Mouse (Mus musculus) natural killer cell, adult 2 months (primary cell): ENCODE results near the gene Tle4.
"Not testable (repeated sequence)": the region's sequence is repeated elsewhere in the genome, so short reads cannot be mapped to it uniquely, and the experiment has no call there.

Experiments
- DNase-seq, 2 experiments: peaks; one replicate each; pipeline ENCODE4 v3.0.0; 2022; ENCODE audit warnings: low spot score in 2 of 2

Gene Tle4

DNA sequence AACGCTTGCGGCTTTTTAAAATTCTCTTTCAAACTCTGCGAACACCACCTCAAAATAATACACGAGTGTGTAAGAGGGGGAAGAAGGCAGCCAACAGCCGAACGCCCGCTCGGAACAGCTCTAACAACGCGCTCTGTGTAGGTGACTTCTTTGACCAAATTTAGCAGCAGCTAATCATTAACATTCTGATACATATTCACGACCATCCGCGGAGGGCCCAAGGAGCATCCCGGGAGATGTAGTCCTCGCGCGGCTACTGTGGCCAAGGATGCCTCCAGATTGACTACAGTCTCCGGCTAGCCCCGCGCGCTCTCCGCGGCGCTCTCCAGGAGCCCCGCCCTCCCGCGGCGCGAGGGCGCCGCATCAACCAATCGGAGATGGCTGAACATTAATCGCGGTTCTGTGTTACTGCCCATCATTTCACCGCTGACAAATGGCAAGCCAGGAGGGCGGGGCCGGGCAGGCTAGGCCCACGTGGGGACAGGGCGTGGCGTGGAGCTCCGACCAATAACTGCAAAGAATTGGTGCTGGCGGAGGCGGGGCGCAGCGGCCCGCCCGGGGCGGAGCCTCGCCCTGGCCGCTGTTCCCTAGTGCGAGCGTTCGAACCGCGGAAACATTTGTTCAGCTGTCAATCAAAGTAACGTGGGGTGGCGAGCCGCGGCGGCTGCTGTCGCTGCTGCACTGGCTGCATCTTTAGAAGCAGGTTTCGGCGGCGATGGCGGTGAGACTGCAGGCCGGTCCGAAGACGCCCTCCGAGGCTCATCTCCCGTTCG lies at the start of gene Tle4:
Tle4 (minus strand) TSS at position 135 of the 773 bp plus-strand sequence.
- peak; percentile 100 for DNase-seq

DNA sequence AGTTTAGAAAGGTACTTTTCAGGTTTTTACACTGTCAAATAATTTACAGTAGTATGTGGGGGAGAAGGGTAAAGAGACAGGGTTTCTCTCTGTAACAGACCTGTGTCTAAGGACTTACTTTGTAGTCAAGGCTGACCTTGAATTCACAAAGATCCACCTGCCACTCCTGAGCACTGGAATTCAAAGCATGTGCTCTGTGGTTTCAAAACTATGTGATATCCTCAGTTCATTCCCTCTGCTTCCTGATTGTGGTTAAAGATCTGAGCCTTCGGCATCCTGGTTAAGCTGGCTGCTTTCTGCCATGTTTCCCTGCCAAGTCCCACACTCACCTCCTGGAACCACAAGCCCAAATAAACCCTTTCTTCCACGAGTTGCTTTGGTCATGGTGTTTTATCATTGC lies 47.8 kb upstream of the Tle4 start:
- DNase-seq = no peak

DNA sequence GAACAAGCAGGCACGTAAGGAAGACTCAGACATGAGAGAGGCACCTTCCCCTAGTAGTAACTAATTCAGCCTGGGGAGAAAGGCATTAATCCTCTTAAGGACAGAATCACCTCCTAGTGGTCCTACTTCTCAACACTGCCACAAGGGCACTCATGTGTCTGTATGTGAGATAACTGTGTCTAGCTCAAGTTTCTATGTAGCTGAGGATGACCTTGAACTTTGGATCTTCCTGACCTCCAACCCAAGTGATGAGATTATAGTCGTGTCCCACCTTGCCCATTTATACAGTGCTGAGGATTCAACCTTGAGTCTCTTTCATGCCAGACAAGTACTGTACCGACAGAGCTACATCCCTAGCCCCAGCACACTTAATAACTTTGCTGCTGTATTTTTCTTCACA lies 46.9 kb upstream of the Tle4 start:
- no peak for DNase-seq

DNA sequence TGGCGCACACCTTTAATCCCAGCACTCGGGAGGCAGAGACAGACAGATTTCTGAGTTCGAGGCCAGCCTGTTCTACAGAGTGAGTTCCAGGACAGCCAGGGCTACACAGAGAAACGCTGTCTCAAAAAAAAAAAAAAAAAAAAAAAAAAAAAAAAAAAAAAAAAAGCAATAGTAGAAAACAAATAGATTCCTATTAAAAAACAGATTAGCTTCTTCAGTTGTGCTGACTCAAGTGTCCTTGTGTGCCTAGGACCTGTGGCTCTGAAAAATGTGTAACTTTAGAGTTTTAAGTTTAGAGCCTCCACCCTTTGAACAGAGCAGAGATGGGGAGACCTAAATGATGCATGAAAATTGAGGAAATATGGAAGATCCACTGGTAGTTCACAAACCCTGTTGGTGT lies 45.2 kb upstream of the Tle4 start:
- not testable (repeated sequence) for DNase-seq

DNA sequence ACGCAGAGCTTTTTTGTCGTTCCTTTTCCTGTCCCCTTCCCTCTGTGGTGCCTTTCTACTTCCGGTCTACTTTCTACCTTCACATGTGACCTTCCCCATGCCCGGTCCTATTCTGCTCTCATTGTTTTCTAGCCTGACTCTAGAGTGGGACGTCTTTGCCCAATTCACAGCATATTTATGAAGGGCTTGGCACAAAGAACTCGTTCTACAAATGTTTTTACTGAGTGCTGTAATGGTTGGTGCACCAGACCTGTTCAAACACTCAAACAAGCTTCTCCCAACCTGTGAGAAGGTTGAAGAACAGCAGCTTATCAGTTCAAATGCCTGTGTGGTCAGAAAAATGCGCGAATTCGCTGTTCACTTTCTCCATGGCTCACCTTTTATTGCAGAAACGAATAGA lies 44.8 kb upstream of the Tle4 start:
- no peak for DNase-seq

DNA sequence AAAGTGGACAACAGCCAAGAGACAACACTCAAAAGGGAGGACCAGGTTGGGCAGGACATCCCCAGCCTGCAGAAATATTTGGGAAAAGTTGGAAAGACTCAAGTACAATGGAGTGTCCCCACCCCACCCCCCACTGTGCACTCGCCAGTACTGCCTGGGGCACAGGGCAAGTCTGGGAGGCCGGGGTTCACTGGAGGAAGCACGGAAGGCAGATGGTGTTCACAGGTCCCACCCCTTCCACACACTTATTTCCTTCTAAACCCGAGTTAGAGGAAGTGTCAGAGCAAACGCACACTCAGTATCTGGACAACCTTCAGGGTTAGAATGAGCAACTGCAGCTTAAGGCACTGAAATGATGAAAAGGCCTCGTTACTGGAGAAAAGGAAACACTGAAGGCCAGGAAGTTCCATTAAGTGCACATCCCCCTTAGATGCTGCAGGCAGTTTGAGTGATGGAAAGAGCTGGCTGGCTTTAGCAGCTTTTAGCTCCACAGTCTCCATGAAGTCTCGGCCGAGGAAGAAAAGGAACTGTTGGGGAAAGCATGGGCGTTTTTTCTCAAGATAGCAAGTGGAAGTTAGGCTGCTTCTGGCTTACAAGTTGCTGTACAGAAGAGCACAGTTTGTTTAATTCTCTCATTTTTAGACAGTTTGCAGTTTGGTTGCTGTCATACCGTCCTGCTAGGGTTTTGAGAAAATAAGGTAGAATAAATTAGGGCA lies 37.5 kb upstream of the Tle4 start:
- no peak for DNase-seq

DNA sequence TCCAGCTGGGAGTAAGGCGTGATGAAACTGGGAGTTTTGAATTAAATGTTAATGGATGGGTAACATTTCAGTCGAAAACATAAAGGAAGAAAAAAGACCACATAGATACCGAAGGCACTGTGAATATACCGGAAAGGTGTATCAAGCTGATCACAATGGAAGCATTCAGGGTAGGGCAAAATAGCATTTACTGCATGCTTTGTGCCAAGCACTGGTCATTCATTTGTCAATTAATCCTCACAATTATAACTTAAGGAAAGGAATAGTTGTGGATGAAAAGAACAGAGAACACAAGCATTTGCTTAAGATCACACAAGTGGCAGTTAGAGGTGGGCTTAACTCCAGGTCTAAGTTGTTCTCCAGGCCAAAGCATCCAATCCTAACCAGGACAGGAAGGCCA lies 25.5 kb upstream of the Tle4 start:
- no peak for DNase-seq

DNA sequence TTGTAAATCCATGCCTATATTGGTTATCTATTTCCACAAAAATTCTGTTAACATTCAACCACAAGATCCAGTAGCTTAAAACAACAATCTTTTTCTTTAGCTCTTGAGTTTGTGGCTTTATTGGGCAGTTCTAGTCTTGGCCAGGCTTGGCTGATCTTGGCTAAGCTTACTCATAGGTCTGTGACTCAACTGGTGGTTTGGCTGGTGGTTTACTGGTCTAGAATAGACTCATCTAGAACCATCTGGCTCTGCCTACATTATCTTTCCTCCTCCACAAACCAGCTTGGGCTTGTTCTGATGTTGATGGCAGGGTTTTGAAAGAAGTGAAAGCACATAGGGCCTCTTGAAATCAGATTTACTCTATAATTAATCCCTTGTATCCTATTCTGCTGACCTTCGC lies 22.7 kb upstream of the Tle4 start:
- peak; percentile 19 to 50 for DNase-seq

DNA sequence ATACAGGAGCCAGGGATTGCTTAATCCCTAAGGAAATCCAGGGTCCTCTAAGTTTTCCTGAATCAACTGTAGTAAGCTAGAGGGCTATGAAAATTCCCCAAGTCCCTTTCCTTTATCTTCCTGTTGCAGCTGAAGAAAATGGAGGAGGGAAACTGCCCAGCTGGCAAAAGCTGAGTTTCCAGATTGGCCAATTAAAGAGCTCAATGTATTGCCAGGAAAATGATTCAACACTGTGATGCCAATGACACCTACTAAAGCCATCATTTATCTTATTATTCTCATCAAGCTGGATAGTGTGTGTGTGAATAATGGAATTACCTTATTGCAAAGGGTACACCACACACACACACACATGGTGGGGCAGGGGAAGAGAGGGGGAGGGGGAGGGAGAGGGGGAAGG lies 22.0 kb upstream of the Tle4 start:
- no peak for DNase-seq

DNA sequence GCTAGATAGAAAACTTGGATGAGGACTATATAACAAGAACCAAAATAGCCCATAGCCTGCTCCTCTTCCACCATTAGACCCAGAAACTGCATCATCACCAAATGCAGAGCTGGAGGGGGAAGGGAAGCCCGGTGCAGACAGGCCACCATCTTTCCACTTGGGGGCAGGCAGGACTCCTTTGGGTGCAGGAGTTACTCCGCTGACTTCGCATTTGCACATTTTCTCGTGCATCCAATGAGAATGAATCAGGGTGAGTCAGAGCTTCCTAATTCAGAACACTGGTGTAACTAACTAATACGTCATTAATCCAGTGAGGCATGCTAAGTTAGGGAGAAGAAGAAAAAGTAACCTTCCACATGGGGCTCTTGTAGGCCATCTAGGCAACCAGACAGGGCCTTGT lies 17.0 kb upstream of the Tle4 start:
- no peak for DNase-seq

DNA sequence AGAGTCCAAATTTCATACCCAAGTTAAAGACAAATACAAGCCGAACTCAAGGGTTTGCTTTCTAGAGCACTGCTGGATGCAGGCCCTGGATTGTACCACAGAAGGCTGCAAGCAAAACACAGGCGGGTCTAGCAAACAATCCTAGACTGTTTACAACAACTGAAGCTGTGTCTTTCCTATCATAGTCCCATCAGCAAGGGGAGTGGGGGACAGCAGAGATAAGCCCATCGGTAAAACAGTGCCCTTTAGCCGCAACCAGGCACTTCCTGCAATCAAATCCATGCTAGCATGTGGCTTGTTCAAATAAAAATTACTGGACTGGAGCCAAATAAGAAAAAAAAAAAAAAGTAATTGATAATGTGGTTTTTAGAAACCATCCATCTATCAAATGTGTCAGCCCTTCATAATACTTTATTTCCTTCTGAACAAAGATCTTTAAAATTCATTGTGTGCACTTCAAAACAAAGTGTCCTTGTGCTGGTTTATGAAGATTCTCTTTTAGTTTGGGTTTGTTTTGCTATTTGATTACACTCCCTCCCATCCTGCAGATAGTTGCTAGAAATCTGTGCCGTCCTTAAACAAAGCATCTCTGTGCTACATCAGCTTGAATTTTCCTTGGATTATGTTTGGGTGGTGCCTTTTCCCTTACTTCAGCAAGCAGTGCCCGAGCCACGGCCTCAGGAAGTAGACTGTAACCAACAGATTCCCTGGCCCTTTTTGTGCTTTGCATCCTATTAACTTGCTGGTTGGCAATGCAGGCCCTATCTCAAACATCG lies 12.9 kb upstream of the Tle4 start:
- no peak for DNase-seq

DNA sequence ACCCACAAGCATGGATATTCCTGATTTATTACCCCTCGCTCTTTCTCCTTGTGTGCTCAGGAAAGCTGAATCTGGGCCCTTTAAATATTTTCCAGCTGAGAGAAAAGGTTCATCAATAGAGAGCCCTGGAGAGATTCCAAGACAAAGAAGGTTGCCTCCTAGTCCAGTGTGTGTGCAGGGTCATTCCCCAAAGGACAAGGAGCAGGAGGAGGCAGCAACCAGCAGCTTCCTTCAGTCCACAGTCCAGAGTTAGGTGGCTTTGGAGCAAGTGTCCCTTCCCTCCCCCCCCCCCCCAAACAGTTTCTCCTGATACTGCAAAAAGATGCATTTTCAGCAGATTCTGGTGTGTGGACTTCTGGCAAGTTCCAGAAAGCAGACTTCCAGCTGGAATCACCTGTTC lies 3.0 kb upstream of the Tle4 start:
- no peak for DNase-seq

DNA sequence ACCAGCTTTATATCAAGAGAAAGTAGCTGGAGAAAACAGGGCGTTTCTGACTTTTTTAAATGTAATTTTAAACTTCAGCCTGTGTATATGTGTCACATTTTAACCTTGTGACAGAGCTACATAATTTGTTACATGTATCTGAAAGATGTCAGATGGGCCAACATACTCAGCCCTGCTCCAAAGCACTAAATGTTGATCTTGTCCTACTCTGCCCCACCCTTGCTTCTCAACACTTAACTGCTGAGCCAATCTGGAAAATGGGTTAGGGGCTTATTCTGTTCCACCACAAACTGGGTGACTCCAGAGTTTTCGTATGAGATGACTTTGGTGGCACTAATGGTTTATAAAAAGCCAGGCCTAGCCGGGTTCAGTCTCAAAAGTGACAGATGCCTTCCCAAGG lies 2.5 kb upstream of the Tle4 start:
- DNase-seq = no peak

DNA sequence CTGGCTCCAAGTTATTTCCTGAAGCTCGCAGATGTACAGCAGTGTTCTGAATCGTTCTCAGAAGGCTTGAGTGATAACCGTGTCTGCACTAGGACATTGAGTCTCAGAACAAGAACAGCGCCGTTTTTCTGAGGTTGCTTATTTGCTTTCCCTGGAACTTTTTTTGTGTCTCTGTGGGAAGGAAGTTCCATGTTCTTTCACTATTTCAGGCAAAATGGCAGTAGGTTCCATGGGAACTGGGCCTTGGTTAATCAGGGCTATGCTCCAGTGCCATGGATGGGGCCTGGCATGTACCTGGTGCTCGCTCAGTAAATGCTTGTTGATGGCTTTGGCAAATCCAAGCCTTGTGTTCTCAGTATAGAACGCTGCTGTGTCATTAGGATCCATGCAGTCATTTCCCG lies 2.0 kb upstream of the Tle4 start:
- DNase-seq = no peak

DNA sequence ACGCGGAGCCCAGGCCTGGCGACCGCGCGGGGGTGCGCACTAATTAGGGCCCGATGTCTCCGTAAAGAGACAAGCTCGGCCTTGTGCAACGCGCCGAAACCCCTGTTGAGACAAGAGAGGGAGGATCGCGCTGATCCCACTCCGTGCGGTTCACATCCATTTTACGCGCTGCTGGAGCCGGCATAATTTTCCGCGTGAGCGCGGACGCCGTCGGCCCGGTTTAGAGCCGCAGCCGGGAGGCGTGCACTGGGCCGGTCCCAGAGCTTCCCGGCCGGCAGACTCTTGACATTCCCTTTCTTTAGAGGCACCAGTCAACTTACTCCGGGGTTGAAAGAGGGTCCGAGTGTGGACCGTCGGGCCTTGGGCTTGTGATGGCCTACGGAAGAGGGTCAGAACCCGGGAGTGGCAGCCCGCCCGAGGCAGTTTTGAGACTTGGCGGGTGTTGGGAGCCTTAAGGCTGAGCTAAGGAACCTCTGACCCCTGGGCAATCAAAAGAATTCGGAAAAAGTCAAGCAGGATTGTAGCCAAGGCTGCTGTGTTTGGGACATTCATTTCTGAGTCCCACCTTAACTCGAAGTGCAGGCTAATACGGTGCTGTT lies 938 bp upstream of the Tle4 start:
- no peak for DNase-seq

DNA sequence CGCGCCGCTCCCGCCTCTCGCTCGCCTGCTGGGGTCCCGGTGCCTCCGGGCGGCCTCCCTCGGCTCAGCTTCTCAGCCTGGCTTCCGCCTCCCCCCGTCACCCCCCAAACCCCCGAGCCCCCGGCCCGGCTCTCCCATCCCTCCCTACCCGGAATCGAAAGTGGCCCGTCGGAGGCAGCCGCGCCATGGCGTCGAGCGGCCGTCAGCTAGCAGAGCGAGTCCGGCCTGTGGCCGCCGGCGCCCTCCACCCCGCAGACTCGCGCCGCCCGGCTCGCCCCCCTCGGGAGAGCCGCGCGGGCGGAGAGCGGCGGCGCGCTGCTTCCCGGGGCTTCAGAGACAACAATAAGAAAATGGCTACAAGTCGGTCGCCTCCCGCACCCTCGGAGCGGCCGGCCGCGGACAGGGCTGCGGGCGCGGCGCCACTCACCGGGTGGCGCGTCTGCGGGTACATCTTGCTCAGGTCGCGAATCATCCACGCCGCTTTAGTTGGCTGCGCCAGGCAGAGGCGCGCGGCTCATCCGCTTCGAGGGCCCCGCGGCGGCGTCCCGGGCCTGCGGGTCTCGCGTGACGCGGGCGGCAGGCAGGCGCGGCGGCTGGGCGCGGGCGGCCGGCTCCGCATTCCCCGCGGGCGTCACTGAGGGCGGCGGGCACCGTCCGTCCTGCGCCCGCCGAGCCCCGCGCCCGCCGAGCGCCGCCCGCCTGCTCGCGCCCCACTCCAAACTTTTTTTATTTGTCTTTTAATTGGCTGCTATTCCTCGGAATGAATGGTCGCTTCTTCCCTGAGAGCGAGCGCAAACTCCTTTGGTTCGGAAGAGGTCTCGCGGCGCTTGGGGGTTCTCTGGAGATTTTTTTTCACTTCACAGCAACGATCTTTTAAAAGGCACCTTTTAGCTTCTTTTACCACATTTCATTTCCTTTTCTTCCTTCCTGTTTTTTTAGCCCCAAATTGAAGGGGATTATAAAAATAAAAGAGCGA lies 622 bp downstream of the Tle4 start:
- DNase-seq = peak; percentile 32 to 44

DNA sequence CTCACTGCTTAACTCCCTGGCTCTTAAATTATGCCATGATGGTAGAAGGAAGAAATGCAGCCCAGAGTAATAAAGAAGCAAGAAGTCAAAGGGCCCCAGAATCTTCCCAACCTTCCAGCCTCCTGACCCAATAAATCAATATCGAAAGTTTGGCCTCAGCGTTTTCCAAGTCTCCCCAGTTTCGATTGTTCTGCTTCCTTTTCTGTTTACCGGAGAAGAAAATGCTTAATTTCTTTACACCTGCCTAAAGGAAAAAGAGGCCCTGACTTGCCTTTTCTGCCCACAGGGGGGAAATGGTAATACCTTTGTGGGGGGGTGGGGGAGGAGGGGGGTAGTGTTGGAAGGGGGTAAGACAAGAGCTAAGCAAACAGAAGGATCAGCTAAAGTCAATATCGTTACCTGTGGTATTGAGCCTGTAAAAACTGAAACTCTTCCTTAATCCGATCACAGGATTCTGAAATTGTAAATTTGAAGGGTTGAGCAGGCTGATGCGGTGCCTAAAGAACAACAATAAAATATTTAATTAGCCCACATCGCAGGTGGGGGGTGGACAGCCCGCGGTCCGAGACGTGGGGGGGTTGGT lies 1.4 kb downstream of the Tle4 start:
- no peak for DNase-seq

DNA sequence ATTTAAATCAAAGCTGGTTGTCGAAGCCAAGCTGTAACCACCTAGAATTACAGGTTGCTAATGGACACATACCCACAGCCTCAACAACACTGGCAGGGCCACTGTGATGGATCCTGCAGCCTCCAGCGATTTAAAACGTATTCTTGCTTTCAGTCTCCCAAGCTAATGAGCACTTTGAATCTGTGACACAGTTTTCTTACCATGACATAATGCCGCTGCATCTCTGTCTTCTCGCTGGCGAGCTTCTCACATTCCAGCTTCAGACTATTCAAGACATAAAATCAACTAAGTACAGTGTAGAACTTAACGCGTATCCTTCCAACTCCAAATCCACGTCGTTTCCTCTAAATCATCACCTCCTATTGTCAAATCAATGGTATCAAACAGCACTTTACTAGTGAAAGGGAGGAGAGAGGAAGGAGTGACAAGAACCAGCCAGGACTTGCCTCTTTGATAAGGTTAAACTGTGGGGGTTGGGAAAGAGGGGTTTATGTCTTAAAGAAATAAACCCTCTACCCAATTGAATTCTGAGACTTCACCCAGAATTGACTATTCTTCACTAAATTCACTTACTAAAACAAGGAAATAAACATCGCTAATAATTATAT lies 2.4 kb downstream of the Tle4 start:
- DNase-seq = no peak

DNA sequence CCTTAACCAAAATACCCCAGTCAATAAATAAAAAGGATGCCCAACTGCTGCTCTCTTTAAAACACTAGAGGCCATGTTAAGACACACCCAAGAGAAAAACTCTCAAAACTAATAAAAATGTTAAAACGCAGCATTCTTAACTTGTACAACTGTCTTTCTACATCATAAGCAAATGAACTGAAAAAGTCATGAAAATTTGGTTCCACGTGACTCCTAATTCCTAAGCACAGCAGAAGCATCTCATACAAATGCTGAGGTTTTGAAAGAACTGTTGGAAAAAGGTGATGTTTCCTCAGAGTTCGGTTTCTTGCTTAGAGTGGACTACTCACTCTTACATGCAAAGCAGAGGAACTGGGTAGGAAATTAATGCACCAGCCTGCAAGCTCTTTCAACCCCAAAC lies 3.3 kb downstream of the Tle4 start:
- DNase-seq = no peak

DNA sequence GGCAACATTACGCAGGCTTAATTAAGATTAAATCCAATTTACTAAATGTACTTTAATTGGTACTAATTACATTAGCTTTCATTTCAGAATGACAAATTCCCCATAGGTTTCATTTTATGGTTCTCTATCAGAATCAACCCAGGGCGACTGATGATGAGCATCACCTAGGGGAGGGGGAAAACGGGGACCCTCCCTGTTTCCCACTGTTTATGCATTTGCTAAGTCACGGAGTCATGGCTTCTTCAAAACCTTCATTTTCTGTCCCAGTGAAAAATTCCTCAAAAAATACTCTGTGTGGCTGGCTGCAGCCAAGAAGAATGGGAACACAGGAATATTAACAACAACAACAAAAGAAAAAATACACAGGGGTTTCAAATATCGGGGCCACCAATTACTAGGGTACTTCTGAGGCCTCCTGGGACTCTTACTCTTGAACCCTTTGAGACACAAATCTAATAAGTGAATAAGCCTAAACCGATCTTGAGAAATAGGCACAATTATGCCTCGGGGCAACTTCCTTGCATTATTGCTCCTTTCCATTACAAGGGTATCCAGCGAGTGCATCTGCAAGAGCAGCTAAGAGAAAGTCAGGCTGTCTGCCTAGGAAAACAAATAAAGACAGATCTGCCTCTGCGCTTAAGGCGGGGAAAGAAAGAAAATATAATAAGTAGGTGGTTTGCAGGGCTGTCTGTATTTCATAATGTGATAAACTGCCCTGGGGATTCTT lies 5.9 kb downstream of the Tle4 start:
- DNase-seq = no peak
